Mouse (Mus musculus) urinary bladder, postnatal 4 days (tissue): Measurements from ENCODE around the gene Fkbp11.

Experiments used
- DNase-seq, 2 experiments: peaks; one replicate each; pipeline ENCODE4 v3.0.0; 2021 to 2022; ENCODE audit warnings: low spot score in 2 of 2

The Fkbp11 gene

DNA sequence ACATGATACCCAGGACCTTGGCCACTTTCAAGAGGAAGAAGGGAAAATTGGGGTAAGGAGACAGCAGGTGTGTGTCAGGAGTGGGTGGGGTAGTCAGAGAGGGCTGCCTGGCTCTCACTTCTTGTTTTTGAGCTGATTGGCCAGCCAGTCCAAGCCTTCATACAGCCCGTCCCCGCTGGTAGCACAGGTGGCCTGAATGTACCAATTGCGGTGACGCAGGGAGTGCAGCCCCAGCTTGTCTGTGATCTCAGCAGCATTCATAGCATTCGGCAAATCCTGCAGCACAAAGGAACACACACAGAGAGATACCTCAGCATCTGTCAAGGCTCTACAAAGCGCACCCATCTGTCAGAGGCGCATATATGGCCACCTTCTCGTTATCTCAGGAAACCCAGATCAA lies 12.2 kb upstream of the Fkbp11 start:
- no peak for DNase-seq

DNA sequence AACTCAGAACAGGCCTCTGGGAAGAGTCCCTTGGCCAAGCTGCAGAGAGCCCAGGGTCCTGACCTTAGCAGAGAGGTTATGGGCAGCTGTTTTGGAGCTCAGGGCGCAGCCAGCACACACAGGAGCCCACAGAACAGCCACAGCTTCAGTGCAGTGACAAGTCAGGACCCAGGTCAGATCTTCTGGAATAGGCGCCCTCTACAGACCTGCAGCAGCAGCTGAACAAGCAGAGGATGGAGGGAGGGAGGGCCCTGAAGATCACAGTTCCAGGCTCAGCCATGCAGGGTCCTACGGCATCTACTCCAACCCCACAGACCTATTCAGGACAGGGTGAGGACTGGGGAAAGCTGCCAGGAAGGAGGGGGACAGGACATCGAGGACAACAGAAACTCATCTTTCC lies 10.8 kb upstream of the Fkbp11 start:
- no peak for DNase-seq

DNA sequence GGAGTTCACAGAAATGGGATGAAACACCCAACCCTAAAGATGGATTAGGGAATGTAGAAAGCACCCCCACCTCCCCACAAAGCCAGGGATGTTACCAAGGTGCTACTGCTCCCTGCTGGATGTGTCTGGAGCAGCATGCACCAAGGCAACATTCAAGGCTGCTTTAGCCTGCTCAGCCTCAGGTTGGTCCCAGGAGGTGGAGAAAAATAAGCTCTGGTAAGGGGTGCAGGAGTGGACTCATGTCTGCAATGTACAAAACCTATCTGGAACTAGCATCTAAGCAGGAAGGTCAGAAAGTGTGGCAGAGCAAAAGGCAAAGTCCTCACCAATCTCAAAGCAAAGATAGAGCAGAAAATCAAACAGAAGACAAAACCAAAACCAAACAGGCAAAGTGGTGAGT lies 9.9 kb upstream of the Fkbp11 start:
- DNase-seq = no peak

DNA sequence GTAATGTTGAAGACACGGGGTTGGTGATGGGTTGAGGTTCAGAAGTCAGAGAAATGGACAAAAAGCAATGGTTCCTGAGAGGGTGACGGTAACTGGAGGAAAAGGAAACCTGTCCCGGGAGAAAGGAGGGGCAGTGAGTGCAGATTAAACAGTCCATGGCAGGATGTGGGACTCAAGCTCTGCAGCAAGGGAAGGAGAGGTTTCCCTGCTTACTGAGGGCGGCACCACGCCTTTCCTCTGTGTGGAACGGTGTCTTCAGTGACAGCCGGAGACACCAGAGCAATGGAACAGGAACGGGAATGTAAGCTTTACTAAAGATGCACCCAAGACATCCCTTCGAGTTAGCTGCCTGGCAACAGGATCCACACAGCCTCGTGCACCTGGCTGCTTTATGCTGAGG lies 8.5 kb upstream of the Fkbp11 start:
- DNase-seq = no peak

DNA sequence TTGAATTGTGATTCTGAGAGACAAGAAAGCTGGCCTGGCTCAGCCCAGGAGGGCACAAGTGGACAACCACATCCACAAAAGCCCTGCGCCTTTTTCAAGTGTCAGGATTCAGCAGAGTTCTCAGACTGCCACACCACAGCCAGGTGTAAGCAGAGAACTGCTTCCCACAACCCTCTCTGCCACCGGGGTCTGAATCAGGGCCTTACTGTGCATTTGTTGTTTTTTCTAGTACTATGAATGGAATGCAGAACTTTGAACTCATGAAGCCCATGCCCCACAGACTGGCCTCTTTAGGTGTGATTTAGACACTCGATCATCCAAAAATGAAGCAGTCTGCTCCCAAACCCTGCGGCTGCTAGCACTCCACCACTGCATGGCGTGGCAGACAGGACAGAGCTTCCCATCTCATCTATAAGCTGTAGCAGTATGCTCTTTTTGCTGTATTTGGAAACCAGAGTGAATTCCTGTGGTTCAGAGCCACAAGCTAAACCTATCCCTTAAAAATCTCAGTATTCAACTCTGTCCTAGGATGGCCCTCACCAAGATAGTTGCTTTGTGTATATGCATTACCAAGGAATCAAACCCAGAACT lies 6.1 kb upstream of the Fkbp11 start:
- DNase-seq = no peak

DNA sequence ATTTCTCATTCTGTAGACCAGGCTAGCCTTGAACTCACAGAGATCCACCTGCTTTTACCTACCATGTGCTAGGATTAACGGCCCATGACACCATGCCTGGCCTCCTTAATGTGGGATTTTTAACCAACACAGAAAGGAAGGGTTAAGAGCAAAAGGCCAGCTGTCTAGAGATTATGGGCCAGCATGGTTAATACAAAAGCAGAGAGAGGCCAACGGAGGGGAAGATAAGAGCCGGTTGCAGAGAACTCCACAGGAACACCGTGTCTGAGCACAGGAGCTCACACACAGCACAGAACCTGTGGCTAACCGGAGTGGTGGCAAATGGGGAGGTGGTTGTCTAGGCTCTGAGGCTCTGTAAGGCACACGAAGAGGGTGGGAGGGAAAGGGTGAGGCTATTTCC lies 5.4 kb upstream of the Fkbp11 start:
- DNase-seq = no peak

DNA sequence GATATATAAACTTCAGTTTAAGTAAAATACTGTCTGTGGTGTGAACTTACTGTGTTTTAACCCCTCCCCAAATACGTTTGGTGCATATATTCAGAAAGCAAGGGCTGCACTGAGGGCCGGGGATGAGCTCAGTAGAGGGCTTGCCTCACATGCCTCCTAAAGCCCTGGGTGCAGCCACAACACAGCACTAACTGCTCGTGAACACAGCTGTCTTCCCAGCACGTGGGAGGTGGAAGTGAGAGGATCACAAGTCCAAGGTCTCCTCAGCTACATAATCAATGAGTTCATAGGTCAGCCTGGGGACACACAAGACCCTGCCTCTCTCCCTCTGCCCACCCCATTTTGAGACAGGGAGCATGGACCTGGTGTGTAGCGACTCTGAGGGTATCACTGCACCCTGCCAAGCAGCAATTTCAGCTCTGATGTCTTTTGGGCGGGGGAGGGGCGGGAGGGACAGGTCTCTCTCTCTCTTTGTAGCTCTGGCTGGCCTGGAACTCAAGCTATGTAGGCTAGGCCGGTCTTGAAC lies 4.1 kb upstream of the Fkbp11 start:
- DNase-seq = no peak

DNA sequence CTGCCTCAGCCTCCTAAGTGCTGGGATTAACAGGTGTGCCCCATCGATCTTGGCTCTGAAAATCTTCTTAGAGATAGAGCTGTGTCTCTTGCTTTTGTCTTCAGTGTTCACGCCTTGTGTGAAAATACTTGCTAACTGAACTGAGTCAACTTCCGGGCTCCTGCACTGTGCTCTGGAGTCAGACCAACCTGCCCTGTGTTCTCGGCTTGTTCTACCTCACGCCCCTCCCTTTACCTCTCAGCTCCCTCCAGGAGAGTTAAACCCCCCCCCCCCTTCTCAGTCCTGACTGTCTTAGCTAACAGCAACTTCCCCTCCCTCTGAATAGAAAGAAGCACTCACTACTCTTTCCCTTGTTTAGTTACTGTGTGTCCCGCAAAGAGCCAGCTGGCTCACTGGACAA lies 2.8 kb upstream of the Fkbp11 start:
- DNase-seq = no peak

DNA sequence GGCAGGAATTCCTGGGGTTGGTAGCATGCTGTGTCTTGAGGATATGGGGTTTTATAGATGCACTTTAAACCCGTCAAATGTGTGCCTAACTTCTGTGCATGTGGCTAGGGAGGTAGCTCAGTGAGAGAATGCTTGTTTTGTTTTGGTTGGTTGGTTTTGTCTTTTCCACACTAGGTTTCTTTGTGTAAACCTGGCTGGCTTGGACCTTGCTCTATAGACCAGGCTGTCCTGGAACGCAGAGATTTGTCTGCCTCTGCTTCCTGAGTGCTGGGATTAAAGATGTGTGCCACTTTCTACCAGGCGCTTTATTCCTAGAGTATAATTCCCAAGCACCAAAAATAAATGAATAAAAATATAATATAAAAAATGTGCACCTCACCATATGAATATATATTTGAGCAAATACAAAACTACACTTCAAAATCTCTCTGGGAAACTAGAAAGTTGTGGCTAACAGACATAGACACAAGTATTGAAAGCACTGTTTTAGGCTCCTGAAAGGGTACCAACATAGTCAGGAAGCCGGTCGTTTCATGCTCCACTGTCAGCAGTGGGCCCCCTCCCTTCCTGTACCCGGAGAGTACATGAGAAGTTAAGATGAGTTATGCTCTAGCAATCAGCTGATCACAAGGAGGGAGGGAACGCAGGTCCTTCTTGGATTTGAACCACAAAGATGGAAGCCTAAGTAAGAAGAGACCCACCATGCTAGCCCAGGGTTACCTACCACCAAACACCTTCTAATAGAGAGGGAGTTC lies 2.0 kb upstream of the Fkbp11 start:
- DNase-seq = no peak

DNA sequence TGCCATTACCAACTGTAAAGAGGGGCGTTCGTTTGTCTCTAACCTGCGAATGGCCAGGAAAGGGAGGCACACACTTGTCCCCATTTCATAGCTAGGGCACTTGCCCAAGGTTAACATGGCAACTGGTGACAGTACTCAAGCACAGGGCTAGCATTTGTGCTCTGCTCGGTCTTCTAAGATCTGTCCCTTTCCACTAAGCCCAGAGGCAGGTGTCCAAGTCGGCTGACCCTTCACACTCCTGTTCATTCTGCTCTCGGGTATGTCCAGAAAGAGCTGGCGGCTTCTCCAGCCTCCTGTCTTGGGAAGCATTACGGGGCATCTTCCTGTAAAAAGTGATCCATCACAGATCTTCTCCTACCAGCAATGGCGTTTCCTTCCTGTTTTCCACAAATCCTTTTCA lies 368 bp upstream of the Fkbp11 start:
- no peak for DNase-seq

DNA sequence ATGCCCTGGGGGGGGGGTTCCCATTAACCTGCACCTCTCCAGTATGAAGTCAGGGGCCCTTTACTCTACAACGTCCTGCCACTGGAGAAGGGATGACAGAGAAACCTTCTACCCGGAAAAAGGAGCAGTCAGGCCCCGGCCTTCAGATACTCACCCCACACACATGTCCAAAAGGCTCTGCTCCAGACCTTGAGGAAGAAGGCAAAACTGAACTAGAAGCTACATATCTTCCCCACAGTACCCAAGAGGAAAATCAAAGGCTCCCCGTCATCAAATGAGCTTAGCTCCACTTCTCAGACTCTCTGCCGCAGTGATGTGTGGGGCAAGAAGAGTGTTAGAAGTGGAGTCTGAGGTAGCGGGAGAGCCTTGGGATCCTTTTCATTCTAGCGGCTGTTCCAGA lies 1.3 kb downstream of the Fkbp11 start:
- DNase-seq = no peak

DNA sequence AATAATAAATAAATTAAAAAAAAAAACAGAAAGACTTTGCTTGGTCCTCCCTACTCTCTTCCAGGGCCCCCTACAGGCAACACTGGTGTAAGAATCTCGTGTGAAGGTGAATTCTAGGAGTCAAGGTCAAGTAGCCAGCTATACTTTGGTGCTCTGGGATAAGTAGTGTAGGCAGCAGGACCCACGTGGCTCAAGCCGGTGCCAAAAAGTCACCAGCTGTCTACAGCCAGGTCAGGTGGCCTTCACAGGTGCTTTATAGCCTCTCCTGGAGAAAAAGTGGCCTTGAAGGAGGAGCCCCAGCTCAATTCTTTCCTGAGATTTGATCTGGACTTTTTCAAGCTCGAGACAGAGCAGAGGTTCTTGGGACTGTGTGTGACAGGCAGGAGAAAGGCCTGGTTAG lies 1.9 kb downstream of the Fkbp11 start:
- no peak for DNase-seq

DNA sequence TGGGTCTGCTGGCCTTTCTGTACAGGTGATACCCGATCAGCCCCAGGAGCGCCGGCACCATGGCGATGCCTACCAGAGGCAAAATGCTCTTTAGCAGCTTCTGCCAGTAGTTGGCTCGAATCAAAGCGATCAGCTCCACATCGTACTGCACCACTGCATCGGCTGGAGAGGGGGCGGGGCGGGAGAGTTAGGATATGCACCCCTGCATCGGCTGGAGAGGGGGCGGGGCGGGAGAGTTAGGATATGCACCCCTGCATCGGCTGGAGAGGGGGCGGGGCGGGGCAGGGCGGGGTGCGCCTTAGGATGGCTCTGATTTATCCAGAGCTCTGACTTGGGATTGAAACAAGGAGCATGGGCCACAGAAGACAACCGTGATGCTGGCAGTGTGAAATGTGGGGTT lies 3.6 kb downstream of the Fkbp11 start:
- DNase-seq = no peak

DNA sequence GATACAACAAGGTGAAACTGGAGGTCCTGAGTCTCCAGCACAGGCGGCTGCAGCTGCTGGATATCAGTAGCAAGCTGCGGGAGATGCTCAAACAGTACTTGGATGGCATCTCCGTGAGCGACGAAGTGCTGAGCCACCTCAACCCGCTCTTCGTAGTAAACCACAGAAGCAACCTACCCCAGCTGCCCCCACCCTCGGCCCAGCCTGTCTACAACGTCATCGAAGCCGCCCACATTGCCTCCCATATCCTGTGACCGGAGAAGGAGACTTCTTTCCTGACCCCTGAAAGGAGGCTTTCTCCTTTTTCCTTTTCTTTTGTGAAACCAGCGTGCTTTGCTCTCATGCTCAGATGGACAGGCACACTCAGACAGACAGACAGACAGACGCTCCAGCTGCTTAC lies 5.1 kb downstream of the Fkbp11 start:
- DNase-seq = no peak

DNA sequence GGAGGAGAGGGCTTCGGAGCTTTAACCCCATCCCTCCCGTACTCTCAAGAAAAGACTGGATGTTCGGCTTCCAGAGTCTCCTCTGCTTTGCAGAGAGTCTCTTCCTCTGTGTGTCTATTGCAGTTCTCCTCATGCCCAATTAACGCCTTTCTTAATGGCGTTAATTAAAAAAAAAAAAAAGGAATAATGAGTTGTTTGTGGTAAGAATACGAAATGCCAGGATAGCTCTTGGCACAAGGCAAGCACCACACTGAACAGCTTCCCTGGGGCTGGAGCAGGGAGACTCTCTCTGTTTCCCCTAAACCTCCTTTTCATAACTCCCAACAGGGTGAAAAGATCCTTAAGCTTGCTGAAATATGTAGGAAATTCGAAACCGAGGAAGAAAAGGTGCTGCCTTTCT lies 5.8 kb downstream of the Fkbp11 start:
- DNase-seq = no peak

DNA sequence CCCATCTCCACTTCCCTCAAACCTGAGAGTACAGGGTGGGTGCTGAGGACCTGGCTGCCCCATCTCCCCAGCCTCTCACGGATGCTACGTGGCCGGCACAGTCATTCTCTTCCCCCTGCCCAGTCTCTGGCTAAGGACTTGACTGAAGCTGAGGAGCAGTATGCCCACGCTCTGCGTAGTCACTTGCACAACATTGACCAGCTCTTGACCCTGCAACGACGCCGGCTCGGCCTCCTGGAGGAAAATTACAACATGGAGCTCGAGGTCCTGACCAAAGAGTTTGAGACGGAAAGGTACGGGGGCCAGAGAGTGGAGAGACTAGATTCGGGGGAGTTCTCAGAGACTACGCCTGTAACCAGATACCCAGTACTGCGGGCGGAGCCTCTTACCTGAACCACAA lies 10.7 kb downstream of the Fkbp11 start:
- DNase-seq = no peak

DNA sequence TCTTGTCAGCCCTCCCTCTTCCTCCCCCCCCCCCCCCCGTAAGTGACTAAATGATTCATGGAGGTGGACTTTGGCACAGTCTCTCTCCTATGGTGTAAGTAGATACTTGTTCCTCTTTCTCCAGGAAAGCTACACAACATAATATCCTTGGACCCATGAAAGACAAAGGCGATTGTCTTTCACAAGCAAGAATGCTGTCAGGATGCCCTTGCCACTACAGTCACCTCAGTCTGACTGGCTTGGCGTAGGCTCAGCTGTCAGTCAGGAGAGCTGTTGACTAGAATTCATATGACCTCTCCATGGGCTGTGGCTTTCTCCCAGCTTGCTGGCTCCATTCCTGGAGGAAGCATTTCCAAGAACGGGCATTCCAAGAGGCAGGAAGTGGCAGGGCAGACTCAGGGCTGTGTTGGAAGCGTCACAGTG lies 13.8 kb downstream of the Fkbp11 start:
- DNase-seq = no peak

DNA sequence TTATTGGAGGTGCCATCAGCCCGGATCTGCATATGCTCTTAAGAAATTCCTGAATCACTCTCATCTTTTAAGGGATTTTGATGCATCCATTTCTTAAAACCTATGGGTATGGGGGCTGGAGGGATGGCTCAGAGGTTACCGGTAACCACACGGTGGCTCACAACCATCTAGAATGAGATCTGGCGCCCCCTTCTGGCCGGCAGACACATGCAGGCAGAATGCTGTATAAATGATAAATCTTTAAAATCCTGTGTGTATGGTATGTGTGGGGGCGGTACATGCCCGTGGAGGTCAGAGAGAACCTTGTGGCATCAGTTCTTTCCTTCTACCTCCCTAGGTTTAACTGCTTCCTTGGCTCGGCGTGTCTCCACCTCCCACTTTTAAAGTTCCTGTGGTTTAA lies 17.6 kb downstream of the Fkbp11 start:
- DNase-seq = peak in 1 of 2 experiments; percentile 78

DNA sequence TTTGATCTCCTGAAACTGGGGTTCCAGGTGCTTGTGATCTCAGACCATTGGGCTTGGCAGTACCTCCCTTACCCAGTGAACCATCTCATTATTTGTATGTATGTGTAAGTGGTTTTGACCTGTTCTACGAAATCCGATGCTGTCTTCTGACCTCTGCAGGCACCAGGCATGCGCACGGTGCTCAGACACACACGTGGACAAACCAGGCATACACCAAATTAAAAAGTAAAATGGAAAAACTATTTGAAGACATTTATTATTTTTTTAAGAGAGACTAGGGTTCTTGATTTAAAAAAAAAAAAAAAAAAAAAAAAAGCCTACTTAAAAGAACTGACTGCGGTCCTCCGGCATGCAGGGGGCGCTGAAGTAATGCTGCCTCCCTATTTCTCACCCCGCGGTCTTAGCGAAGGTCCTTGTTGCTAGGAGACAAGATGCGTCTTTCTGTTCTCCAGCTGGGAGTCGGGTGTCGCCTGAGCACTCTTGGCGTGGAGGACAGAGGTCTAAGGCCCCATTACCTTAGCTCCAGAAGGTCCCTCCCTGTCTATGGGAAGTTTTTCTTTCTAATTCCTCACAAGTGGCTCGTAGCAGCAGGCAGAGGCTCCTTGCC lies 20.1 kb downstream of the Fkbp11 start, which contains the start of gene Ccdc65:
Gene Ccdc65, plus strand, starts transcription at position 442 of the 607 bp plus-strand sequence.
- peak; percentile 75 to 84 for DNase-seq

DNA sequence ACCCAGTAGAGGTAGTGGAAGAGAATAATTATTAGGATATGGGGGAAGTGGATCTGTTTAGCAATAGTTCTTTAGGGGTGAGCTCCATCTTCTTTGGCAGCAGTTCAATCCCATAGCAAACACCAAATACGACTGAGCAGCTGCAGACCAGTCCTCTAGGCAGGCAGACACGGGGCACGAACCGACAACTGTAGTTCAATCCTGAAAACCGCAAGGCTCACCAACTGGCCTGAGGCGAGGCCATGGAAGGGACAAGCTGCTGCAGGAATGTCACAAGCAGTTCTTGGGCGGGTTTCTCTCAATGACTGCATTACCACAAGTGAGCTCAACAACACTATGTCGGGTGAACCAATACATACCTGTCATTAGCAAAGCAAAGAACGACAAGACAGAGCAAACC lies 23.7 kb downstream of the Fkbp11 start:
- no peak for DNase-seq

DNA sequence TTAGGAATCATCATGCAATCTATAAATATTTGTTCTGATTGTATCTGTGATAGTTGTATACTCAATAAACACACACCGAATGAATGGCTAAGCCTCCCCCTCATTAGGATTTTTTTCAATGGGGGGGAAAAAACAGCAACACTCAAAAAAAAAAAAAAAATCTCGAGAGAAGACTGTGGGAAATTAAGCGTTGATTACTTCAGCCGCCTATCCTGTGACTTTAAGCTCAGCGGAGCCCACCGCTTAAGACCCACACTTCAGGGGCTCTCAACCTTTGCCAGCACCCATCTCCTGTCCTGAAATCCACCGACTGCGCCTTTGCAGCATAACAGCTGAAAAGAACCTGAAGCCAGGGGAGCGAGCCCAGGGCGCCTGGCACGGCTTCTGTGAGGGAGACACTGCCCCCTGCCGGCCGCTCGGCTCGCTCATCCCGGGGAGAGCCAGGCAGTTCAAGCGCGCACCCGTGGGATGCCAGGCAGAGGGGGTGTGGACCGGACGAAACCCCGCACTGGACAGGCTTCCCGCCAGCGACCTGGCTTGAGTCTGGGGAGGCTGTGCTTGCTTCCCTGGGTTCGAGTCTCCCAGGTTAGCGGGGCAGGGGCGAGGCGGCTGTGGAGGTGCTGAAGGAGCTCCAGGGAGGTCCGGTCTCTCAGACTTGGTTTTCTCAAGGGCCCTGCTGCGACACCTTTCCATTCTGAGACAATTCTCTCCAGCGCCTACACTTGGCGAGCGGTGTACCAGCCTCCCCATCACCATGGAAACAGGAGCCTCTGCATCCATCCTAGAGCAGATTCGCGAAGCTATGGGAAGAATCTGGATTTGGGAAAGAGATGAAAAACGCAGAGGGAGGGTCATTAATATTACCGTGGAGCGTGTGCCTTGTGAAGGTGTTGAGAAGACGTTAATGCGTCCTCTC lies 28.6 kb downstream of the Fkbp11 start:
- peak; percentile 74 to 90 for DNase-seq

DNA sequence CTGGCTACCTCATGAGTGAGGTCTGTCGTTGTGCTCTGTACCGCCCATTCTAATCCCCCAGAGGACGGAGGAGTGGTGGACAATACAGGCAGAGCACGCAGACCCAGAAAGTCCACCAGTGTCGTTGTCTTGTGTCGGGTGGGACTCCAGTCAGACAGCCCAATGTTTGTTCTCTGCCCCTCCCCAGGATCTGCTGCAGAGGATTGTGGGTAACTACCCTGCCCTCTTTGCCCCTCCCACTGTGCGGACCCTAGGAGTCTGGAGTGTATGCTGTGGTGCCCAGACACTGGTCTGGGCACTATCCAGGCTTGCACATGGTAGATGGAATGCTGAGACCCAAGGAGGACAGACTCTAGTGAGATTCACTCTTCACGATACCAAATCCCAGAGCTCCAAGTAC lies 31.8 kb downstream of the Fkbp11 start:
- DNase-seq = no peak
